Mouse (Mus musculus): ENCODE data around the gene Lyrm4.

Lyrm4 gene

GRCm38 (mm10) chr13:36096684-36097383 lies 20.5 kb downstream of the Lyrm4 start:
- no peak for DNase-seq (ENCODE audit: low spot score)

- DNase-seq (ENCODE audit: low spot score) = no peak
Observed at GRCm38 (mm10) chr13:36088168-36088567, 29.2 kb downstream of the Lyrm4 start.

GRCm38 (mm10) chr13:36087427-36087826 lies 29.9 kb downstream of the Lyrm4 start:
- DNase-seq (ENCODE audit: low spot score) = no peak

DNA sequence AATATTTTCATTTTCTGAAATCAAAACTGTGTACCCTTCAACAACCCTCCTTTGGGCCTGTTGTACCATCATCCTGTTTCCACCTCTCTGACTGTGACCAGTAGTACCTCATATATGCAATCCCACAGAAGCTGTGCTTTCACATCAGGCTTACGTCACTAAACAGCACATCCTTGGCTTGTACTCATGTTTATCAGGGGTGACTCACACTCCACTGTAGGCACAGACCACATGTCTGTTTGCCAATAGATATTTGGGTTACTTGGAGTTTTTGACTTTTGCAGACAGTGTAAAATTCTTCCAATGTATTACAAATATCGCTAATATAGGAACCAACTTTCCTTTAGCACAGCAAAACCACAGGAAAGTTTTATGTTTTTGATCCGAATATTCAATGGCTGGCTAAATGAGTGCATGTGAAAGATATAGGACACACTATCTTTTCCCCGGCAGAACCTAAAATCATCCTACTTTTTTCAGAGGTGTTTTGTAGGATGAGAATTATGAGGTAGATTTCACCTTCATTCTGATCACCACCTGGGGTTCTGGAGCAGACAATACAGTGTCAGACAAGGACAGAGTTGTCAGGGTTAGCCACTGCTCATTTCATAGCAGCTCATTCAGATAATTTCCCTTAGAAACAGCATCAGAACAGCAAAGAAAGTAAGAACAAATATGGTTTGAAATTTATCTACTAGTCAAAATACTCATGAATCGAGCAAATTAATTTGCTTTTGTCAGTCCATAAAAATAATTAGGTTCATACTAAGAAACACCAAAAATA lies 30.5 kb downstream of the Lyrm4 start:
- DNase-seq (ENCODE audit: low spot score) = peak; percentile 49

DNA sequence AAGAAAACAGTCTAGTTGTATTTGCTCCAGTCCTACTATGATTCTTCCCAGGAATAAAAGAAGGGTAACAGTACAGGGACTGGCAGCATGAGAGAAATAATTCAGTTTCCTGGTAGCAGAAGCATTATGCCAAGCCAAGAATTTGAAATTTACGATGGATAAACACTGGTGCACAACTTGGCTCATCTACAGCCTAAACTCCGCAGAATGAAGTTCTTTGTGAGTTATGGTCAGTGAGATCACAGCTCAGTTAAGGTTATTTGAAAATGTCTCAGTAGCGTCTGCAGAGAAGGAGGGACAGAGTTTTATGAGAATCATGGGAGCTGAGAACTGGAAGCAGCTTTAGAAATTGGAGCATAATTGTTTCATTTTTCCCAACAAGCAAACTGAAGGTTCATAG lies 31.4 kb downstream of the Lyrm4 start:
- DNase-seq (ENCODE audit: low spot score) = no peak

- DNase-seq (ENCODE audit: low spot score) = no peak
Observed at GRCm38 (mm10) chr13:36084701-36085100, 32.6 kb downstream of the Lyrm4 start.

DNA sequence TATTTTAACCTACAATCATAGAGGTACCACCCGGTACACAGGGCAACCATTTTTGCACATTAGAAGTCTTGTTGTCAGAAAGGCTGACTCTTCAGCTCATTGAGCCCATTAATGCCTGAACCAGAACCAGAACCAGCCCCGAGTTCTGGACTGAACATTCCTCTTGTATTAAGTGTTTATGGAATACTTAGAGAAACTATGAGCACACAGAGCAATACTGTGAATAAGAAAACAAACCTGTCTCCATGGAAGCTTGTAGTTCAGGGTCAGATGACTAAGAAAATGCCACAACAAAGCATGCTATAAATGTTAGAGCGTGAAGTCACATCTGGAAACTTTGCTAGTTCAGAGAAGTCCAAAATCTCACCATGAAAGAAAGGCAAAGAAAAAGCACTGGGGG lies 35.7 kb downstream of the Lyrm4 start:
- peak; percentile 24 for DNase-seq (ENCODE audit: low spot score)

DNA sequence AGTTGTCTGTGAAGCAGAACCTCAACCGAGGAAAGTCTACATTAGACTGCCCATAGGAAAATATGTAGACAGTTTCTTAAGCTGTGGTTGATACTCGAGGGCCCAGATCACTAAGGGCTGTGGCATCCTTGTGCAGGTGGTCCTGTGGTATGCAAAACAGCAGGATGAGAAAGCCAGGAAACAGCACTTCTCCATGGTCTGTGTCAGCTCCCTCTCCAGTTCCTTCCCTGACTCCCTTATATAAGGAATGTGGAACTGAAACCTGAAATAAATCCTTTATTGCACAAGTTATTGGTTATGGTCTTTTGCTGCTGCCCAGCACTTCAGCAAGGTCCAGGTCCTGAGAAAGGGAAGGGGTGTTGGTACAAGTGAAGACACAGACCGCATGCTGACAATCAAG lies 42.8 kb downstream of the Lyrm4 start:
- no peak for DNase-seq (ENCODE audit: low spot score)

GRCm38 (mm10) chr13:36066676-36067075 lies 50.6 kb downstream of the Lyrm4 start:
- no peak for DNase-seq (ENCODE audit: low spot score)

GRCm38 (mm10) chr13:36057489-36057888 lies 59.8 kb downstream of the Lyrm4 start:
- no peak for DNase-seq (ENCODE audit: low spot score)

- DNase-seq (ENCODE audit: low spot score) = no peak
Observed at GRCm38 (mm10) chr13:36056925-36057324, 60.4 kb downstream of the Lyrm4 start.

DNA sequence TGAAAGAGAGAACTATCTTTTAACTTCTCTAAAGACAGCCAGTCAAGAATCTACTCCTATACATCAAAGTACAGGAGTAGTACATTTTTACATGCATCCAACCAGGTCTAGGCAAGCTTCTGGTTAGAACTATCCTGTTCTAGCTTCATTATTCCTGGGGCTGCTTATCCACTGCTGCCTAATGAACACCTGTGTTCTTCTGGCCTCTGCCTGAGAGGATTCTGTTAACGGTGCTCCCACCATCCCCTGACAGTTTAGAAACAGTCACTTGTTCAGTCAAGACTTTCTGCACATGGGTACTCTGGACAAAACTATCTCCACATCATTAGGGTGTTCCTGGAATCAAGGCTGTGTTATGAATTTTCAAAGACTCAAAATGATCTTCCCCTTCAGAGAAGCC lies 60.8 kb downstream of the Lyrm4 start:
- no peak for DNase-seq (ENCODE audit: low spot score)

DNA sequence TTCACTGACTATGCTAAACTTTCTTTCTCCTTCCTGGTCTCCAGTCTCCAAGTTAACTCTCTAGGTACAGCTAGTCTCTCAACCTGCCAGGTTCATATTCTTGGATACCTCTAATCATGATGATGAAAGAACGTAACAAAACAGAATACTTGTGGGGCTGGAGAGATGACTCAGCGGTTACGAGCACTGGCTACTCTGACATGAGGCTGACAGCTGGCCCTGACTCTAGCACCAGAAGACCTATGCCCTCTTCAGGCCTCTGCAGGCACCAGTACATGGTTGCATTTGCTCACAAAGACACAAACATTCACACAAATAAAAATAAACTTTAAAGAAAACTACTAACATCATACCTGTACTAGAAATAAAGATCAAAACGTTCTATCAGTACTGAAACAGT lies 81.8 kb downstream of the Lyrm4 start:
- no peak for DNase-seq (ENCODE audit: low spot score)

DNA sequence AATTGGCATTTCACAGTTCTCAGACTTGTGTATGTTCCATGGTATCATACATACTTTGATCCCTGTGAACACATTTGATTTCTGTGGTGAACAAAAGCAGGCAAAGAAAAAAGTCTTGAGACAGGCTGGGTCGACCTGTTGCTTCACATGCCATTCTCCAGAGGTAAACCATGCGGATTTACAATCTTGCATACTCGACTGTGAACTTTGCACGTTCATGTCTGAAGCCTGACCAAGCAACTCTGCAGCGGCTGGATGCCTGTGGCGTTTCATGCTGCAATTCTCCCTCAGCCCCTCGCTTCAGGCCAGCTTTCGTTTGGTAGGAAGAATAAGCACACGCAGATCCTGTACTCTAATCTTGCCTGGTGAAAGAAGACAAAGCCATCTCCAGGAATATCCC lies 85.4 kb downstream of the Lyrm4 start:
- DNase-seq (ENCODE audit: low spot score) = no peak

- peak; percentile 72 for DNase-seq (ENCODE audit: low spot score)
Observed at GRCm38 (mm10) chr13:36019309-36020274, 97.7 kb downstream of the Lyrm4 start.

DNA sequence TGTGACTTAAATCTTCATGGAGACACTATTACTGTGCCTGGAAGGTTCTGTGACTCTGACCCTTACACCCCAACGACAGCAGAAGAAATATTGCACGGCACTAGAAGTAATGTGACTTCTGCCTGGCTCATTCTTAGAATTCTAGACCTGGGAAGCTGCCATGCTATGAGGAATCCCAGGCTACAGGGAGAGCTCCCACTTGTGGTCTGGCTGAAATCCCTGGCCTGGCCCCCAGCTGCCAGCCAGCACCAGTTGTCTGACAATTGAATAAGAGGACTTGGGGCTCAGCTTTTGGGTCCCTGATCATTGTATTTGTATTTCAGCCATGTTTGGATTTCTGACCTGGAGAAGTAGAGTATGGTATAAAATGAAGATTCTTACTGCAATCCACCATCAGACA lies 99.3 kb downstream of the Lyrm4 start:
- DNase-seq (ENCODE audit: low spot score) = no peak

DNA sequence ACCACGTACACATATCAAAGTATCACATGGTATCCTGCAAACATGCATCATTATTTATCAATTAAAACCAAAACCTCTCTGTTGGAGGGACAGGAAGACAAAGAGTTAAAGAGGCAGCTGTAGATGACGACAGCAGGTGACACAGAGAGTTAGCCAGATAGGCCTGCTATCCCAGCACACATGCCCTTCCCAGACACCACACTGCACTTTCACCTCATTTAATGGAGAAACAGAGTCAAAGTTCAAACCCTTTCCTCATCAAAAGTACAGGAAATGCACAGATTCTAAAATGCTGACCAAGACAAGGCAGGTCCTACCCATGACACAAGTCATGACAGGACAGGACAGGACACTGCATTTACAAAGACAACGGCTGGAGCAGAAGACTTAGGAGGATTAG lies 101.7 kb downstream of the Lyrm4 start:
- no peak for DNase-seq (ENCODE audit: low spot score)

GRCm38 (mm10) chr13:36009981-36010380 lies 107.3 kb downstream of the Lyrm4 start:
- no peak for DNase-seq (ENCODE audit: low spot score)

DNA sequence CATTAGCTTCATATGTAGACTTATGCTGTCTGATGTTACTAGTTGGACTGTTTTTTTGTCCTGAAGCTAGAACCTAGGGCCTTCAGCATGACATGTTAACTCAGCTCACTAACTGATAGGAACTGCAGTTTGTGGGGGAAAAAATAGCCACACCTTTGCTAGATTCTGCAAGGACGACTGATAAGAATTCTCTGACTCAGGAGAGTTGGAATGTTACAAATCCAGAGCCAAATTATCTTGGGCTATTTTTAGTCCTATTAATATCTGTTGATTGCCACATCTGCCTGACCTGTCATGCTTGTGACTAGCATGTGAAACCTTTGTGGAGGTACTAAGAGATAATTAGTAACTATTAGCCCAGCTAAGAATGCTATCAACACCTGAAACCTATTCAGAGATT lies 116.5 kb downstream of the Lyrm4 start:
- no peak for DNase-seq (ENCODE audit: low spot score)

- no peak for DNase-seq (ENCODE audit: low spot score)
Observed at GRCm38 (mm10) chr13:35997606-35998005, 119.7 kb downstream of the Lyrm4 start.

- no peak for DNase-seq (ENCODE audit: low spot score)
Observed at GRCm38 (mm10) chr13:35995696-35996426, 121.5 kb downstream of the Lyrm4 start.

GRCm38 (mm10) chr13:35995231-35995630 lies 122.1 kb downstream of the Lyrm4 start:
- DNase-seq (ENCODE audit: low spot score) = no peak

Data from lung, postnatal 25 days (tissue).